Mouse (Mus musculus) brain, adult 2 months (tissue): ENCODE data around the gene Mxd1.

Experiments used
- DNase-seq: peaks from one replicate; pipeline ENCODE4 v3.0.0; 2011; ENCODE audit warnings: low read depth, low spot score

Mxd1 gene

DNA sequence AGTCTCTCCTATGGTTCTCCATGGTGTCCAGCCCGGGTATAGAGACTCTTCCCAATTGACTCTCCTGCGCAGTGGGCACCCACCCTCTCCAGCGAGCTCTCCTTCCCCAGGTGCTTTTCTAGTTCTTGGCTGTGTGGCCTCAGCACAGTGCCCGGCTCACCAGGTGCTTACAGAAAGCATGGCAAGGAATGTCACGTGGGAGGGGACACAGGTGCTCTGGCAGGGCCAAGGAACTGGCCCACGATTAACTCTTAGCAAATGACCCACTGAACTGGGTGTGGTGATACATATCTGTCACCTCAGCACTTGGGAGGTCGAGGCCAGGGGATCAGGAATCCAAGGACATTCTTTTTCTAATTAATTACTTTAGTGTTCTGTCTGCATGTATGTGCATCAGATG, 22.8 kb downstream of the Mxd1 start:
- no peak for DNase-seq

DNA sequence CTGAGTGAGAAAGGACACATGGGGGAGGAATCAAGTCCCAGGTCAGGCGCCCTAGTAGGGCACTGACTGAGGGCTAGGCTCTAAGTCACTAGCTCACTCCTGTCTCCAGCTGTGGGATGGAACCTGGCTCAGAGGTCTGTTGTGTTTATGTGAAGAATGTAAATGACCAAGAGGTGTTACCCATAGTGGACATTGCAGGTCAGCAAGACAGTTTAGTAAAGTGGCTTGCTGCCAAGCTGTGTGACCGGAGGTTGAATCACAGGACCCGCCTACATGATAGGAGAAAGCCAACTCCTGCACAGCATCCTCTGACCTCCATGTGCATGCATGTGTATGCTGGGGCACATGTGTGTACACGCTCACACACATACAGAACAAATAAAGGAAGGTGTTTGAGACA, 23.4 kb downstream of the Mxd1 start:
- no peak for DNase-seq

GRCm38 (mm10) chr6:86644775-86645400, 24.1 kb downstream of the Mxd1 start:
- DNase-seq: no peak

- DNase-seq: no peak
These were observed 27.2 kb downstream of the Mxd1 start for GRCm38 (mm10) chr6:86641716-86642115.

DNA sequence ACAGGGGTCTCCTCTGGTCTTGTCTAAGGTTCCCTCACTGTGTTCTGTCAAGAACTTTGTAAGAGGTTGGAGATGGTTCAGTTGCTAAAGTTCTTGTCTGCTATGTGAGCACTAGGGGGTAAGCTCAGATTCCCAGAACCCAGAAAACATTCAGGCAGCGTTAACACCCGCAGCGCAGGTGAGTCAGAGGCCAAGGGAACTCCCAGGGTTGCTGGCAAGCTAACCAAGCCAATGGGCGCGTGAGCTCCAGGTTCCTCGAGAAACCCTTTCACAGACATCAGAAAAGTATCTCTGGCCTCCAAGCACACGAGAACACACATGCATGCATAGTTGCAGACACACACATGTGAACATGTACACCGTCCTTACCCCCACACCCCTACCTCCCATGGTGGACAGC, 28.2 kb downstream of the Mxd1 start:
- no peak for DNase-seq

GRCm38 (mm10) chr6:86640161-86640560, 28.8 kb downstream of the Mxd1 start:
- no peak for DNase-seq

DNA sequence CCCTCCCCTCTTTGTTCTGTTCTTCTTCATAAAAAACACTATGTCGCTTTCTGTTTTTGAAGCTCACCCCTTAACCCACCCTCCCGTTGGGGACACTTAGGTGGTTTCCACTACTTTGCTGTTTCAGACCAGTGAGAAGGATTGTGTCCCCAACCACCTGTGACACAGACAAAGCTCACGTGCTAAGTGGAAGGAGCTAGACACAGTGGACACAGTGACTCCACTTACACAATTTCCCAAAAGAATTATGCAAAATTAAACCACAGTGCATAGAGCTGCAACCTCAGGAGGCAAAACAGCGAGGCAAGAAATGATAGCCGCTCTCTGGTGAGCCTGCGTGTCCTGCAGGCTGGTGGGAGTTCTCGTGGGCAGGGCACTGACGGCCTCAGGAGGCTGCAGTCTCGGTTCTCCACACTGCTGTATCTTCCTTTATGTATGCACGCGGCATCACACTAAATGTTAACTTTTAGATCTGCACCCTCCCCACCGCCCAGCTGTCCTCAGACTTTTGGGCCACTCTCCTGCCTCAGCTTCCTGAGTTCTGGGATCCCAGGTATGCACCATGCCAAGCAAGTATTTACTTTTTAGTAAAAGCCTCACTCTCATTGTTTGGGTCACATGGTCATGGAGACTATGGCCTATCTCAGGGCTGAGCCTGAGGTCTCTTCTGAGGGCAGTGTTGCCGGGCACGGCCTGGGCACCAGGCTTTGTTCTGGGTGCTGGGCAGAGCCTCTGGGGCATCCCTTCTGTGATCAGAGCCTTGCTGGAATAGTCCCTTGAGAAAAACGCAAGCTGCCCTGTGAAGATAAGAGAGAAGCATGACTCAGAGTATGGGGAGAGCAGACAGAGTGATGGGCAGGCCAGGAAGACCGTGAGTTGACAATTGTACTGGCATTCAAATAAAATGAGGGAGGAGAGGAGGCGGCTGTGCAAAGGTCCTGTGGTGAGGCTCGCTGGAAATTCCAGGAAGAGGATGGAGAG, 29.5 kb downstream of the Mxd1 start:
- no peak for DNase-seq

GRCm38 (mm10) chr6:86638434-86638833, 30.5 kb downstream of the Mxd1 start:
- peak; percentile 40 for DNase-seq

- DNase-seq: no peak
These were observed 31.1 kb downstream of the Mxd1 start for GRCm38 (mm10) chr6:86637860-86638259.

DNA sequence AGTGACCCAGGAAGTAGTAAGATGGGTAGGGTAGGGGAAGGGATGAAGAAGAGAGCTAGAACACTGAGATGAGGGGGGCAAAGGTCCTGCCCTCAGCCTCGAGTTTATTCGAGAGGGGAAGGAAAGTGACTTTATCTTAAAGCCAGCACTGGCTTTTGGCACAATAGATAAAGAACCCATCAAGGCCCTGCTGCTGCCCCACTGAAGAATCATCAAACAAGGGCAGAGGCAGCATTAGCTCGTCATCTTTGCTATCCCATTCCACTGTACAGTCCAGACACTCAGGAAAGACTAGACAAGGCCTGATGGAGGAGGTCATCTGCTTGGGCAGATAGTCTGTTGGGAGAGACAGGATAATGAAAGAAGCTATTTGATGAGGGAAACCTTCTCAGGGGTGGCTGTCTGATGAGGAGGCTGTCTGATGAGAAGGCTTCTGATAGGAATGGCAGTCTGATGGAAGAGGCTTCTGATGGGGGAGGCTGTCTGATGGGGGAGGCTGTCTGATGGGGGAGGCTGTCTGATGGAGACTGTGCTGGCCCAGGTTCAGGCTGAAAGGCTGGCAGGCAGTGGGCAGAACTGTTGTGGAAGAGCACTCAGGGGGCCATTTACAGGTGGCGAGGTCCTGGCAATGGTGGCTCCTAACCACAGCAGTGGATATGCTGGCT, 31.7 kb downstream of the Mxd1 start:
- no peak for DNase-seq

- DNase-seq: no peak
These were observed 32.5 kb downstream of the Mxd1 start for GRCm38 (mm10) chr6:86636495-86636894.

DNA sequence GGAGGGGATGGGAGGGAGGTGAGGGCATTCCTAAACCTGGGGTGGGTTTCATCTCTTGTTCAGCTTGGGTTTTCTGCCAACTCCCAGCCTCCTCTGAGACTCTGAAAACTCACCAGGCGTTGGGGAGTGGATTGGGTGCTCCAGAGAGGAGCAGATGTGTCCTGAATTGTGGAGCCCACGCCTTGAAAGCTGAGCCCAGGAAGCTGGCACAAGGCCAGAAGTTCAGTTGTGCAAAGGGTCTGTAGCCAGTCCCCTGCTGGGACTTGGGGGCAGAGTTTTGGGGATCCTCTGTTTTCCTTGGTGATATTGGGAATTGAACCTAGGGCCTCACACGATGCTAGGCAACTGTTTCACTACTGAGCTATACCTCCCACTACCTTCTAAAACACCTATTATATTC, 38.8 kb downstream of the Mxd1 start:
- DNase-seq: peak; percentile 37

DNA sequence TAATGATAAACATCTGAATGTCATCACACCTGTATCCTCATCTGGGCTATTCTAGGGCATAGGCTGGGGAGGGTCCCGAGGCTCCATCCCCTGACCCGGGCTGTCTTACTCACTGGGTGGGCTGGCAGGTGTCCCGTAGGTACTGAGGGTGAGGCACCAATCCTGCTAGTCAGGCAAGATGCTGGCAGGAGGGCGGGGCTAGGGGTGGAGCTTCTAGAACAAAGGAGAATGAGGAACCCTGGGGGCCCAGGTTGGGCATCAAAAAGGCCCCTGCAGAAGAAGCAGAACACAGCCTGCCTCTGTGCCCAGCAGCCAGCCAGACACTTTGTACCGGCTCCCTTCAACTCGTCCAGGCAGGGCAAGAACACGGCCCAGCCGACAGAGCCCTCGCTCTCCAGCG, 41.0 kb downstream of the Mxd1 start, which contains the start of gene Asprv1:
Gene Asprv1 (plus strand): TSS at position 219 of the 400 bp plus-strand sequence.
- DNase-seq: no peak

DNA sequence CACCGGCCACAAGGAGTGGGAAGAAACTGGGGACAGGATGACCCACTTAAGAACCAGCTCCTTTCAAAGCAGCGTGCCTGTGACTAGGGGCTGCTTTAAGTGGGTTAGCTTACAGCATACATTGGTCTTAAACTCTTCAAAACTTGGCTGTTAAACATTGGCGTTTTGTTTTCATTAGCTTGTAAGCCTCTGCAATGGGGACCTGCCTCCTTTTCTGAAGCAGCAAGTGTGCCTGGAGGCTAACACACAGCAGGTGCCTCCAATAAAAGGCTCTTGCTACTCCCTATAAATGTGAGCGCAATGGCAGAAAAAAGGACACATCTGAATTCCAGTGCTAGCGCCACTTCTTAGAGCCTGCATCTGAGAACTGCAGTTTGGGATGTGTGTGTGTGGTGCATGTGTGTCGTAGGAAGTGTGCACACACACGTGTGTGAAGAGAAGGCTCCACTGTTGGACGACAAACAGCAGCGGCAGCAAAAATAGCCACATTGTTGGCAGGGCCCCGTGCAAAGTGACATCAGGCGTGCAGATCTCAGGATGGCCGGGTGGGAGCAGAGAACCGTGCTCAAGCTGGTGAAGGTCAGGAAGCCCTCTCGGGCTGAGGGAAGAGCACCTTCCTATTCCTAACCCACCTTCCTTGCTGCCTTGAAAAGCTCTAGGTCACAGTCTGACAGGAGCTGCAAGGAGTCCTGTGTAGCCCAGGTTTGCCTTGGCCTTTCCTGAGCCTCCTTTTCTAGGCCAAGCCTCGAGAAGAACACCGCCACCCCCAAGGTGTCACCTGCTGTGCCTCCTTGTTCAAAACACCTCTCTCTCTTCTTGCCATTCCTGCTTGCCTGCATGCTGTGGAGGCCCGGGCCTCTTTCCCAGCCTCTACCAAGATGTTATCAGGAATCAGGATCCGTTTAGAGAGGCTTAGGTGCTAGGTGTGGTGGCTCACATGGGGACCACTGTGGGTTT, 44.6 kb downstream of the Mxd1 start:
- DNase-seq: peak; percentile 86

DNA sequence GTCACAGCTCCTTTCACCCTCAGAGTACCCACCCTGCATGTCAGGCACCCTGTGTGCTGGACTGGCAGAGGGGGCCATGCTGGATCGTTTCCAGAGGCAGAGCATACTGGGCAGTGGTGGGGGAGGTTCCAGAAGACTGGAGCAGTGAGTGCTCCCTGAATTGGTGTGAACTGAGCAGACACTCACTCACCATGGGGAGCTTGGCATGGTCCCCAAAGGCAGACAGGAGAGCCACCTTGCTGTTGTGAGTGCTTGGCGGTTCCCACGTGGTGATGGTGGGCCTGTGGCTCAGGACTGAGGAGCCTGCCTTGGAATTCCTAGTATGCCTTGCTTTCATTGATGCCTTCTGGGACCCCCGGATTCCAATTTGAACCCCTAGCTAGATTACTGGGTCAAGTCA, 45.8 kb downstream of the Mxd1 start:
- DNase-seq: no peak

GRCm38 (mm10) chr6:86615301-86615700, 53.7 kb downstream of the Mxd1 start:
- DNase-seq: no peak

- DNase-seq: peak; percentile 45
These were observed 58.2 kb downstream of the Mxd1 start for GRCm38 (mm10) chr6:86610714-86611113.

- no peak for DNase-seq
These were observed 59.7 kb downstream of the Mxd1 start for GRCm38 (mm10) chr6:86609235-86609634.

DNA sequence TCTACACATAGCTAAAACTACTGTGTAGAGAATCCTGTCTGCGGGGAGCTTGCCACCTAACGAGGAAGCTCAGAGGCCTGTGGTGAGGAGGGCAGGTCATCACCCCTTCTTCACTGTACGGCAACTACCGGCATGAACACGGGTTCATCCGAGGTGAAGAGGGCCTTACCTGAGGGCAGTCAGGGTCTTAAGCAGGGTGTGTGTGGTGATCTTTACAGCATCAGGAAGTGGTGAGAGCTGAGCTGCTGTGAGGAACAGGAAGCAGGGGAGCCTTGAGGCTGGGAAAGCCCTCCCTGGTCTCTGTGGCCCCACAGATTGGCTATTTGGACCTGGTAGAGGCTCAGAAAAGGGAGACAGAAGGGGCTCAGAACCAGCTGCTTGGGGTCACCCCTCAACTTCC, 61.5 kb downstream of the Mxd1 start:
- no peak for DNase-seq

- DNase-seq: no peak
These were observed 62.7 kb downstream of the Mxd1 start for GRCm38 (mm10) chr6:86606289-86606688.

DNA sequence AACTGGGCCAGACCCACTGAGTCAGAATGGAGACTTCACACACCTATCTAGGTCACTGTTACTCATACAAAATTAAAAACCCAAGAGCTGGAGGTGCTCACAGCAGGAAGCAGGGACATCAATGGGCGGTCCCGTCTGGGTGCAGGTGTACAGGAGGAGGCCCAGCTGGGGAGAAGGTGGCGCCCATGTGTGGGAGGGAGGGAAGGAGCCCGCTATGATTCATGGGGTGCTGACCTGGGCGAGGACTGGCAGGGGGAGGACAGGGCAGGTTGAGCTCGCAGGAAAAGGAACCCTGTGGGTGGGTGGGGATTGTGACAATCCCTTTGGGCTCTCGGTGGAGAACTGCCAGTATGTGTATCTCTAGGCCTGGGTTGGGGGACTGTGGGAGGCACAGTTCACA, 63.7 kb downstream of the Mxd1 start:
- peak; percentile 16 for DNase-seq
